Mouse (Mus musculus): ENCODE measurements at regions not wholly inside any gene's neighbourhood (a gene's known extent, or its start where the extent isn't known, plus 50 kb on each side); places are given as distances from the start of the nearest gene placed in this dataset.

DNA sequence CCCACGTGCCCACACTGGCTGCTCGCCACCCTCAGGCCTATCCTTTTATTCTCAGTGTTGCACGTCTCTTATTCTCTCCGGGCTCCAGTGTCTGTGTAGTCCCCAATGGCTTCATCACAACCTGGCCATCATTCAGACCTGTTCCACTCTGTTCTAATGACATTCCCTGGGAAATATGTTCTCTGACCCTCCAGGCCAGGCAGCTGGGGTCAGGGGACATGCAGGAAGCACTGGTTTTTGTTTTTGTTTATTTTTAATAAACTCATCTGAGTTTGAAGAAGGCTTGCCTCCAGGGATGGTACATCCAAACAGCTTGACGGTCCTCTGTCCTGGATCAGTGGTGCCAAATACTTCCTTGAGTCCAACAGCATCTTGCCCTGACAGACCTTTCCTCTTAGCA lies 127.4 kb upstream of the Lemd2 start:
- no peak overlapping the region for H3K4me3 ChIP-seq (ENCODE audit: low read depth, low read length)
- DNase-seq (ENCODE audit: low spot score) (no peak), ATAC-seq (ENCODE audit: low read depth) (no peak)
- peaks cover 8% of the 10 kb centered on the region for H3K4me1 ChIP-seq (ENCODE audit: control insufficient read depth, insufficient read depth, low read length)
- H3K9me3 ChIP-seq (ENCODE audit: control insufficient read depth, low read length), result no peaks in the 10 kb centered on the region
- H3K9ac ChIP-seq (ENCODE audit: low read depth, low read length), result no peak overlapping the region
- WGBS, result 64% methylated on average over 5 of the region's 5 CpGs
- H3K4me2 ChIP-seq (ENCODE audit: low read depth, low read length), result no peak overlapping the region
- H3K27ac ChIP-seq (replicated peaks; ENCODE audit: low read depth, low read length), result no peak overlapping the region
- H3K27me3 ChIP-seq (replicated peaks; ENCODE audit: control insufficient read depth, insufficient read depth, low read length), result no peaks in the 10 kb centered on the region
- no peaks in the 10 kb centered on the region for H3K36me3 ChIP-seq (ENCODE audit: control insufficient read depth, insufficient read depth, low read length)

DNA sequence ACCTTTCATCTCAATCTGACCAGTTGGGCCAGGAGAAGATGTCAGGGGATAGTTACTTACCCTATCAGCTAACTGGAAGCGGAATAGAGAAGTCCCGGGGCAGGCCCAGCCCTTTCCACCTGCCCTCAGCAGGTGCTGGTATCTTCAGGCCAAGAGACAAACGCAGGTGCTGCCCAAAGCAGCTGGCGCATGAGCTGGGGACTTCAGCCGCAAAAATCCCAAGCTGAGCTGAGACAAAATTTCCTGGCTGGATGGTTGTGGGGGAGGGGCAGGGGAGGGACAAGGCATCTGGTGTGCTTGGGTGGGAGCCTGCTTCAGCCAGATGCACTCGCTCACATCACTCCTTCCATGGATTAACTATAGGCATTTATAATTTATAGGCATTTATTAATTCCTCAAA lies 125.5 kb upstream of the Lemd2 start:
- DNase-seq (ENCODE audit: low spot score) (peak; percentile 54), ATAC-seq (ENCODE audit: low read depth) (0 out of 2 replicates have a peak, but pooled peaks have one; percentile 20)
- Histone ChIP-seq H3K27ac (replicated peaks; ENCODE audit: low read depth, low read length) (no peak overlapping the region), H3K36me3 (ENCODE audit: control insufficient read depth, insufficient read depth, low read length) (no peaks in the 10 kb centered on the region), H3K27me3 (replicated peaks; ENCODE audit: control insufficient read depth, insufficient read depth, low read length) (peaks cover 9% of the 10 kb centered on the region; the same call in 1 of the 2 replicates), H3K4me3 (ENCODE audit: low read depth, low read length) (no peak overlapping the region), H3K4me1 (ENCODE audit: control insufficient read depth, insufficient read depth, low read length) (no peaks in the 10 kb centered on the region), H3K9me3 (ENCODE audit: control insufficient read depth, low read length) (no peaks in the 10 kb centered on the region), H3K4me2 (ENCODE audit: low read depth, low read length) (no peak overlapping the region), H3K9ac (ENCODE audit: low read depth, low read length) (no peak overlapping the region)
- 37% methylated on average over 6 of the region's 6 CpGs for WGBS

DNA sequence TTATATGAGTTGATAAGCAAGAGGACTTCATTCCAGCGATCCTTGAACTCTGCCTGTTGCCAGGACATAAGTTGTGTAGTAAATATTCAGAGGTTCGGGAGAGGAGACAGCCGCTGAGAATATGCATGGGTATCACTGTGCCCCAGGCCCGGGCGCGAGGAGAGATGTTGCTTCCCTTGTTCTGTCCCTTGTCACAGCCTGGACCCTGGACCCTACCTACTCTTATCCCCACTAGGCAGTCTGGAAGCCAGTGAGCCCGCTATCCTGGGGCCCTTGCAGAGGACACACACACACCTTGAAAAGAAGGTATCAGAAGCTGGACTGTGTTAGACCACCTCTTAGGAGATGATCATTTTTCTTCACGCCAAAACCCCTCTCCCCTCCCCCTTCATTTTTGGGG lies 124.9 kb upstream of the Lemd2 start:
- Histone ChIP-seq H3K4me3 (ENCODE audit: low read depth, low read length) (no peak overlapping the region), H3K9me3 (ENCODE audit: control insufficient read depth, low read length) (no peaks in the 10 kb centered on the region), H3K36me3 (ENCODE audit: control insufficient read depth, insufficient read depth, low read length) (no peaks in the 10 kb centered on the region), H3K27me3 (replicated peaks; ENCODE audit: control insufficient read depth, insufficient read depth, low read length) (peaks cover 11% of the 10 kb centered on the region; the same call in 1 of the 2 replicates), H3K4me1 (ENCODE audit: control insufficient read depth, insufficient read depth, low read length) (no peaks in the 10 kb centered on the region), H3K9ac (ENCODE audit: low read depth, low read length) (no peak overlapping the region), H3K27ac (replicated peaks; ENCODE audit: low read depth, low read length) (no peak overlapping the region), H3K4me2 (ENCODE audit: low read depth, low read length) (no peak overlapping the region)
- ATAC-seq (ENCODE audit: low read depth) (no peak), DNase-seq (ENCODE audit: low spot score) (no peak)
- WGBS, result 80% methylated on average over 8 of the region's 8 CpGs

DNA sequence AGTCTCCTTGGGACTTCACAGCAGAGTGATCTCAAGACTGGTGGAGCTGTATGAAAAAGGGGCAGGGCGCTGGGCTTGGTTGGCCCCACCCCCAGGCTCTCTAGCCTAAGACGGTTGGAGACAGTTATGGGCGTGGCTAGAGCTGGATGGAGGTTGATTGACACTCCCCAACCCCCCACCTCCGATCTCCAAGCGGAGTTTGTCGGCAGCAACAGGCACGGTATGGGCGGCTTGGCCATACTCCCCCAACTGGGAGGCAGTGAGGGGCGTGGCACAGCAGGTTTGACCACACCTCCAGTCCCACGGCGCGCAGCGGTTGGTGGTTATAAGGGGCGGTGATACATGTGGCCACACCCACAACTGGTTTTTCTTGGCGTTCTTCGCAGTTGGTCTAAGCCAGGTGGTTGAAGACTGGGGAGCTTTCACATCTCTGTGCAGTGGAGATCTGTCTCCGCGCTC lies 120.8 kb upstream of the Lemd2 start:
- Histone ChIP-seq H3K27ac (replicated peaks; ENCODE audit: low read depth, low read length) (no peak overlapping the region), H3K9me3 (ENCODE audit: control insufficient read depth, low read length) (no peaks in the 10 kb centered on the region), H3K4me1 (ENCODE audit: control insufficient read depth, insufficient read depth, low read length) (no peaks in the 10 kb centered on the region), H3K27me3 (replicated peaks; ENCODE audit: control insufficient read depth, insufficient read depth, low read length) (peaks cover 11% of the 10 kb centered on the region; the same call in 1 of the 2 replicates), H3K4me3 (ENCODE audit: low read depth, low read length) (peak overlapping the region; percentile 29), H3K4me2 (ENCODE audit: low read depth, low read length) (peak overlapping the region; percentile 54), H3K36me3 (ENCODE audit: control insufficient read depth, insufficient read depth, low read length) (no peaks in the 10 kb centered on the region), H3K9ac (ENCODE audit: low read depth, low read length) (no peak overlapping the region)
- ATAC-seq (ENCODE audit: low read depth) (peak; percentile 86), DNase-seq (ENCODE audit: low spot score) (peak; percentile 91)
- WGBS, result 14% methylated on average over 13 of the region's 18 CpGs

DNA sequence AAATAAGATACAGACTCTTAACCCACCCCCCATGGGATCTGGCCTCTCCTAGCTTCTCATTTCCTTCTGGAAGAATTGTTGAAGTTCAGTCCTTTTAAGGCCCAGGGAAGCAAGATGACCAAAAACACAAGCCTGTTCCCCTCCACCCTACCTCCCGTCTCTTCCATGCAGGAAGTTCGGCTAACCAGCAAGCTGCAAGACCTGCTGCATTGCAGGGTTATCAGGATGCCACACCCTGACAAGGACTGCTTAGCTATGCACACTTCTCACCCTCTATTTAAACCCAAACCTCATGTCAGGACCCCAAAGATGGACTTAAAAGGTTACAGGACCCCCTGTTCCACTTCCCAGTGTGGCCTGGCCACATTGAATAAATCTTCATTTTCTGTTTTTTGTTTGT lies 119.2 kb upstream of the Lemd2 start:
- Histone ChIP-seq H3K4me3 (ENCODE audit: low read depth, low read length) (no peak overlapping the region), H3K9ac (ENCODE audit: low read depth, low read length) (no peak overlapping the region), H3K36me3 (ENCODE audit: control insufficient read depth, insufficient read depth, low read length) (no peaks in the 10 kb centered on the region), H3K4me1 (ENCODE audit: control insufficient read depth, insufficient read depth, low read length) (no peaks in the 10 kb centered on the region), H3K4me2 (ENCODE audit: low read depth, low read length) (no peak overlapping the region), H3K27ac (replicated peaks; ENCODE audit: low read depth, low read length) (no peak overlapping the region), H3K9me3 (ENCODE audit: control insufficient read depth, low read length) (no peaks in the 10 kb centered on the region), H3K27me3 (replicated peaks; ENCODE audit: control insufficient read depth, insufficient read depth, low read length) (peaks cover 11% of the 10 kb centered on the region; the same call in 1 of the 2 replicates)
- WGBS, result 66% methylated on average over 2 of the region's 2 CpGs
- ATAC-seq (ENCODE audit: low read depth), result no peak
- DNase-seq (ENCODE audit: low spot score), result no peak

DNA sequence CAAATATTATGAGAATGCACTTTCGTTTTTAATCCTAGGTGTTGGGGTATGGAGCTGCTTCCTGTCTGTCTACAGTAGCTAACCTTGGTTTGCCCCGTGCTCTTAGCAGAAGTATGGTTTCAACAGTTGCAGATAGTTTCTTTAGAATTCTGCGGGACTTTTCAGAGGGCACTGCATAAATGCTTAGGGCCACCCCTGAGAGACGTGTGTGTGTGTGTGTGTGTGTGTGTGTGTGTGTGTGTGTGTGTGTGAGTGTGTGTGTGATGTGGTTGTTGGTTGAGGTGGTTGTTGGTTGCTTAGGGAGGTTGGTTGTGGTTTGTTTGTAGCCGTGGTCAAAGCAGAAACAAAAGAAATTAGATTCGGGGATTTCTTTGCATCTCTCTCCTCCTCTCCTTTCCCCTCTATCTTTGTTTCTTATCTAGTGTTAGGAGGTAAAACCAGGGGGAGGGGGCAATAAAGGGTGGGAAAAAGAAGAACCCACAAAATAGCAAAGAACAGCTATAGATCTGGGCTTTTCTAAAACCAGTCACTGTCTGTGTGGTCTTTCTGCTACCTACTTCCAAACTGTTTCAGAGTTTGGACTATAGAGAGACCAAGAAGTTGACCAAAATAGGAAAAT lies 118.7 kb upstream of the Lemd2 start:
- no peak for DNase-seq (ENCODE audit: low spot score)
- Histone ChIP-seq H3K27ac (replicated peaks; ENCODE audit: low read depth, low read length) (no peak overlapping the region), H3K36me3 (ENCODE audit: control insufficient read depth, insufficient read depth, low read length) (no peaks in the 10 kb centered on the region), H3K4me3 (ENCODE audit: low read depth, low read length) (no peak overlapping the region), H3K4me1 (ENCODE audit: control insufficient read depth, insufficient read depth, low read length) (0 out of 2 replicates have a peak, but pooled peaks cover 1% of the 10 kb centered on the region), H3K9me3 (ENCODE audit: control insufficient read depth, low read length) (no peaks in the 10 kb centered on the region), H3K27me3 (replicated peaks; ENCODE audit: control insufficient read depth, insufficient read depth, low read length) (peaks cover 11% of the 10 kb centered on the region; the same call in 1 of the 2 replicates), H3K4me2 (ENCODE audit: low read depth, low read length) (no peak overlapping the region), H3K9ac (ENCODE audit: low read depth, low read length) (no peak overlapping the region)
- 70% methylated on average over 6 of the region's 6 CpGs for WGBS
- no peak for ATAC-seq (ENCODE audit: low read depth)

DNA sequence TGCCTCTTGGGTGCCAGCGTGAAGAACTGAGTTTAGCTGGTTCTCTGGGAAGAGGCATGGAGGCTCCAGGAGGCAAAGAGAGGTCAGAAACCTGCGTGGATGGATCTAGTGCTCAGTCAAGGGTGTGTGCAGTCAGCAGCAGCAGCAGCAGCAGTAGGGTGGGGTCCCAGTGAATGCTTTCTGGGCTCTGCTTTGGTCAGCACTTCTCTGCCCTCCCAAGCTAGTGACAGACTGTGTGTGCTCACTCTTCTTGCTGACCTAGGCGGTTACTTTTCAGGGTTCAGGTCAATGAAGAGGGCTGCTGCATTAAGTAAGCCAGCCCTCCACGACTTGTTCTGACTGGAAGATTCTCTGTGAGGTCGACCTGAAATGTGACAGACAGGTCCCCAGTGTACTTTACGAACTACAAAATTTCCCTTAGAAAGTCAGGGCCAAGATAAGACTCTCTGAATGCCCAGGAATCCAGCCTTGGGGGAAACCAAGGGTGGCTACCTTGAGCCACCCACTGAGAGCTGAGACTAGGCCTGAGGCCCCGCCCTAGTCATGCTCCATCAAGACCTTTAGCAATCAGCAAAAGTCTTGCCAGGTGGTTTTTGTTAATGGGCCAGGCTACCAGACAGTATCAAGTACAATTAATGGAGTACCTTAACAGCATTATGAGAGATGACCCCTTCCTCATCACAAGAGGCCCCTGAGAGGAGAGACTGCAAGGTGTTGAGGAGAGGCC lies 114.9 kb upstream of the Lemd2 start:
- 69% methylated on average over 7 of the region's 7 CpGs for WGBS
- H3K4me1 ChIP-seq (ENCODE audit: control insufficient read depth, insufficient read depth, low read length), result peaks cover 12% of the 10 kb centered on the region

DNA sequence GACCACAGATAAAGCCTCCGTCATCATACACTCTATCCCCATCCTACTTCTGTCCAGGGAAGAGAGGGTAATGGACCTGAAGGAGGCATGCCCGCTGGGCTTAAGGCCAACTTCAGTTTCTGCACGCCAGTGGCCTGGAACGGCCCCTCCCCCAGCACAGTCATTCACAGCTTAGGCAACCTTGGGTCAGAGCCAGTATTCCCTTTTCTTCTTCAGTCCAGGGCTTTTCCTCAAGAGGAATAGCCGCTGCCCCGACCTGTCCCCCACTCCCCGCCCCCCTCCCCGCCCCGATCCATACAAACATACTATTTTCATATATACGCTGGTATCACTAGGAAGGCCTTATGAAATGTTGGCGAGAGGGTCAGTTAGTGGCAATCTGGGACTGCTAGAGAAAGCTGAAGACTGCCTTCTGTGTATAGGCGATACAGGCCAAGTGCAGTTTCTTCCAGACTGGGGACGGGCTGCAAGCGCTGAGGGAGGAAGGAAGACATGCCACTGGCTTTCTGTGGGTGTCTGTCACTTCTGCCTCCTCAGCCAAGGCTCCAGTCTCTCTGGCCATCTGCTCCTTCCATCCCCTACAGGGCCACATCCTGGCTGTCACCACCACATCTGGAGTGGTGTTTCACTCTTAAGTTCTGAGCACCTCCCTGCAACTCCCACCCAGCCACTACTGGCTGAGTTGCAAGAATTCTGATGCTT lies 113.5 kb upstream of the Lemd2 start:
- Histone ChIP-seq H3K36me3 (ENCODE audit: control insufficient read depth, insufficient read depth, low read length) (no peaks in the 10 kb centered on the region), H3K4me1 (ENCODE audit: control insufficient read depth, insufficient read depth, low read length) (peaks cover 12% of the 10 kb centered on the region), H3K4me2 (ENCODE audit: low read depth, low read length) (no peak overlapping the region), H3K4me3 (ENCODE audit: low read depth, low read length) (no peak overlapping the region), H3K27ac (replicated peaks; ENCODE audit: low read depth, low read length) (no peak overlapping the region), H3K9me3 (ENCODE audit: control insufficient read depth, low read length) (no peaks in the 10 kb centered on the region), H3K9ac (ENCODE audit: low read depth, low read length) (no peak overlapping the region), H3K27me3 (replicated peaks; ENCODE audit: control insufficient read depth, insufficient read depth, low read length) (no peaks in the 10 kb centered on the region)
- peak; percentile 70 for DNase-seq (ENCODE audit: low spot score)
- WGBS, result 56% methylated on average over 14 of the region's 14 CpGs
- ATAC-seq (ENCODE audit: low read depth), result 0 out of 2 replicates have a peak, but pooled peaks have one; percentile 26

More for the DNA sequence above, 114.9 kb upstream of the Lemd2 start:
- Histone ChIP-seq H3K9ac (ENCODE audit: low read depth, low read length) (no peak overlapping the region), H3K36me3 (ENCODE audit: control insufficient read depth, insufficient read depth, low read length) (no peaks in the 10 kb centered on the region), H3K27me3 (replicated peaks; ENCODE audit: control insufficient read depth, insufficient read depth, low read length) (no peaks in the 10 kb centered on the region), H3K27ac (replicated peaks; ENCODE audit: low read depth, low read length) (no peak overlapping the region), H3K4me2 (ENCODE audit: low read depth, low read length) (no peak overlapping the region), H3K4me3 (ENCODE audit: low read depth, low read length) (no peak overlapping the region), H3K9me3 (ENCODE audit: control insufficient read depth, low read length) (no peaks in the 10 kb centered on the region)
- ATAC-seq (ENCODE audit: low read depth) (no peak), DNase-seq (ENCODE audit: low spot score) (no peak)

Data from embryonic facial prominence, embryonic 14.5 days (tissue).